Mouse (Mus musculus): ENCODE measurements around the gene Fam53b. TPM values are rescaled to one million over a fixed set of nuclear protein-coding genes. Genes with fewer than 3 reads are reported as not detected.

Gene Fam53b
- total RNA-seq, 2 experiments from 2014 or later = 22.7 to 25.5 TPM

GRCm38 (mm10) chr7:132793467-132793866, 20.2 kb downstream of the Fam53b start:
- intact Hi-C loops (cut with DNase I) = no loop called here

GRCm38 (mm10) chr7:132790447-132791219, 23.1 kb downstream of the Fam53b start:
- DNase-seq = no peak
- intact Hi-C loops (cut with DNase I) = no loop called here

More at GRCm38 (mm10) chr7:132793467-132793866, 20.2 kb downstream of the Fam53b start:
- DNase-seq = no peak

DNA sequence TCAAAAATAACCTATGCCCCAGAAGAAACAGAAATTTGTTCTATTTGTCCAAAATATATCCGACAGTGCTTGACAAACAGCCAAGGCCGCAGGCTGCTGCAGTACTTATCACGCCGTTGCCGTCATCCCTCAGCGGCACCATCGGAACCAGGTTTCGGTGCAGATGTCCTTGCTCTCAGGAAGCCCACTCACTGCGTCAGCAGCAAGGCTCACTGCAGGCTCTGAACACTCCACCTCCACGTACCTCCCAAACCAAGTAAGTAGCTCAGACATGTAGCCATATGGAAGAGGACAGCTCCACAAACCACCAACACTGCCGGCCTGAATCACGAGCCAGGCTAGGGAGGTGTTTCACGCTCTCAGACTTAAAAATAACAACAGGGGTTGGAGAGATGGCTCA, 24.9 kb downstream of the Fam53b start:
- DNase-seq = no peak
- intact Hi-C loops (cut with DNase I) = no loop called here

GRCm38 (mm10) chr7:132787496-132788190, 26.0 kb downstream of the Fam53b start:
- DNase-seq = no peak
- intact Hi-C loops (cut with DNase I) = no loop called here

- intact Hi-C loops (cut with DNase I) = no loop called here
- no peak for DNase-seq
Measured at GRCm38 (mm10) chr7:132787022-132787421, 26.7 kb downstream of the Fam53b start.

DNA sequence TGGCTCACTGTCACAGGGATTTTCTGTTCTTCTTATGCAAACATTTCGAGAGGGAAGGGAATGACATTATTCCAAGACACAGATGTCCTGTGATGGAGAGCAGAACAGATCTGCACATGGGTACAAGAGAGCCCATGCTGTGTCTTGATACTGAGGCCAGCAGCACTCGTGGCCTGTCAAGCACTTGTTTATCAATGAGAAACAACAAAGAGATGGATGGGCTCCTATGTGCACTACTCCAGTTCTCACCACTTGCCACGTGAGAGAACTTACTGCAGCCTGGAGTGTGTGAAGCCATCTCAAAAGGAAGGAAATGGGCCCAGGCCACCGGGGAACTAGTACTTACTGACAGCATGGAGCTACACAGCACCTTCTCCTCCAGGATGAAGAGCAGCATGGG, 27.2 kb downstream of the Fam53b start:
- intact Hi-C loops (cut with DNase I) = no loop called here
- DNase-seq = no peak

DNA sequence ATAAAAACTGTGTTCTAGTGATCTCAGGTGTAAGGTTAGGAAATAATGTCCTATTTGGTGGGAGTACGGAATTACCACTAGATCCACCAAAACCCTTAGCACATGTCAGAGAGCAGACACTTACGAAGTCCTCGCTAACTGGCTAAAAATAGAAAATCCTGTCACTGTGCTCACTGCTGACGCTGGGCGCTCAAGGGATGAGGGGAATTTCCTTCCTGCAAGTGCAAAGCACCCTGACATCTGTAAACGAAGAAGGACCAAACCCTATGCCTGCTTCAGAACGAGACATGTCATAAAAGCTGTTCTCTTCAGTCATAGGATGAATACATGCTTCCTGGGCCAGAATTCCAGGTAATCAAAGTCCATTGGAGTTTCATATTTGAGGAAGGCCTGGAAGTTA, 27.7 kb downstream of the Fam53b start:
- intact Hi-C loops (cut with DNase I) = no loop called here
- no peak for DNase-seq

DNA sequence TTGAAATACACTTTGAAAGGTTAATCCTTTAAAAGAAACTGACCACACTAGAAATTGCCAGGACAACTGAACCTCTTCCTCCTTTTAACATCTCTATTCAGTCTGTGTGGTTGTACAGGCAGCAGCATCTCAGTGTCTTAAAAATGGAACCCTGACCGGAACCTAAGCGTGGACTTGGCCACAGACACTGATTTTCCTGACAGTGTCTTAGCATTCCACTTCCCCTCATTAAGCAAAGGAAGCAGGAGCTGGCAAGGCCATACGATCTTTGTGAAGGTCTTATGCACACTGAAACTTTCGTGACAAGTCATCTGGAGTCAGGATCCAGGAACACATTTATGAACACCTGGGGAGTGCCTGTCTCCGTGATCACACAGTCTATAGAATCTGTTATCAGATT, 29.6 kb downstream of the Fam53b start:
- intact Hi-C loops (cut with DNase I) = no loop called here
- DNase-seq = no peak

- intact Hi-C loops (cut with DNase I) = loop anchor here (2.0 kb wide), 1 partner anchor 19 kb away; no protein-coding TSS in a partner anchor
- no peak for DNase-seq
Measured at GRCm38 (mm10) chr7:132781850-132782249, 31.8 kb downstream of the Fam53b start.

DNA sequence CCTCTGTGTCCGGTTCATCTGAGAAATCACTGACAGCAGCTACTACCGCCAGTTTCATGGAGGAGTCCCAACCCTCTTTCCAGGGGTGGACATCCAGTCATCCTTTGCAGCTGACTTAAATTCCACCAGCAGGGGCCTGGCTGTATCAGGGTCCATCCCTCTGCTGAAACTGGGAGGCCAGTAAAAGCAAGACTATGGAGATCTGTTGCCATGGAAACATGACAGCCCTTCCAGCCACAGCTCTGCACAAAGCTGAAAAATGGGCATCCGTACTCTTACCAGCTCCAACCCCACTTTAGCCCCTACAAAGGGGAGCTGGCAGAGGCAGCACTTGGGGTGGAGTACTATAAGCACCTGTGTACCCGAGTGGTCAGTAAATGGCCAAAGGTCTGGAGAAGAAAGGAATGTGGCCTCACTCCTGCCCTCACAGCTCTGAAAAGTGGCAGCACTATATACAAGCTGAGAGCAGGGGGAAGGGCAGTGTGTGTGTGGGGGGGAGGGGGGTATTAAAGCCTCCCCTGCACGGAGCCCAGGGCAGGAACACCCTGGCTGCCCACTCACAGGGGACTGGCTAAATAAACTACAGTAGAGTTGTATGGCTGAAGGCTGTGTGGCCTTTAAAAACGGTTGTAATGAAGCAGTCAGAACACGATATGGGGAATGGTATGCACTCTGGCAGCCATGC, 32.4 kb downstream of the Fam53b start:
- peak in 1 of 2 experiments; percentile 7 for DNase-seq
- intact Hi-C loops (cut with DNase I) = no loop called here

DNA sequence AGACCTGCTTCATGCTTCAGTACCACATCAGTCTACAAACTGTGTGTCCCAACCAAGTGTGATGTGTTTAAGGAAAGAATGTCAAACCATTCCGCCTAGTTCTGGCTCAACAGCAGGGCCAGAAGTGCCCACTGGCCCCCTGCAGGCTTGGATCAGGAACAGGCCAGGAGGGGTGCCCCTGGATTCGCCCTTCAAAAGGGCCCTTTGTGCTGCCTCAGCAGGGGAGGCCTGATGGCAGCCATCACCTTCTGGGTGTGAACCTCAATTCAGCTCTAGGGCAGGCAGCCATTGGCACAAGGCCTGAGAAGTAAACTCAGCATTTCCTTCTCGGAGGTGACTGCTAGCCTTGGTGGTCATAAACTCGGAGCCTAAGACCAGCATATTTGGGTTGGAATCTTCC, 33.1 kb downstream of the Fam53b start:
- intact Hi-C loops (cut with DNase I) = no loop called here
- peak in 1 of 2 experiments; percentile 26 for DNase-seq

DNA sequence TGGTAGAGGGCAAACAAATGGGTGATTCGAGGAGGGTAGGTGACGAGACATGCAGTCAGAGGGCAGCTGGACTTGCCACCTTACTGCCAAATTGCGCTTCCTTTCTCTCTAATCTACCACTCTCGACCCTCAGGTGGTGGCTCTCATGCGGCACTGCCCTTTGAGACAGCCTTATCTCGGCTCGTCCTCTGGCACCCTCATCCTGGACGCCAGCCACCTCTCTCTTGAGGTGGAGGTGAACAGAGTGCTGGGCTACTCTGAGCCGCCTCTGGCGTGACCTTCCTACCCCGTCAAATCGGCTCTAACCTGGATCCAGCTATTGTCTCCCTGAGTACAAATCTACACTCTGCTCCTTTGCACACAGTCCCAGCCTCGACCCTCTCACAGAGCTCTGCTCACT, 35.1 kb downstream of the Fam53b start:
- DNase-seq = no peak
- intact Hi-C loops (cut with DNase I) = loop anchor here (2.0 to 5.0 kb wide), 3 partner anchors 34 to 119 kb away; partner anchors contain the start of gene Fam53b

DNA sequence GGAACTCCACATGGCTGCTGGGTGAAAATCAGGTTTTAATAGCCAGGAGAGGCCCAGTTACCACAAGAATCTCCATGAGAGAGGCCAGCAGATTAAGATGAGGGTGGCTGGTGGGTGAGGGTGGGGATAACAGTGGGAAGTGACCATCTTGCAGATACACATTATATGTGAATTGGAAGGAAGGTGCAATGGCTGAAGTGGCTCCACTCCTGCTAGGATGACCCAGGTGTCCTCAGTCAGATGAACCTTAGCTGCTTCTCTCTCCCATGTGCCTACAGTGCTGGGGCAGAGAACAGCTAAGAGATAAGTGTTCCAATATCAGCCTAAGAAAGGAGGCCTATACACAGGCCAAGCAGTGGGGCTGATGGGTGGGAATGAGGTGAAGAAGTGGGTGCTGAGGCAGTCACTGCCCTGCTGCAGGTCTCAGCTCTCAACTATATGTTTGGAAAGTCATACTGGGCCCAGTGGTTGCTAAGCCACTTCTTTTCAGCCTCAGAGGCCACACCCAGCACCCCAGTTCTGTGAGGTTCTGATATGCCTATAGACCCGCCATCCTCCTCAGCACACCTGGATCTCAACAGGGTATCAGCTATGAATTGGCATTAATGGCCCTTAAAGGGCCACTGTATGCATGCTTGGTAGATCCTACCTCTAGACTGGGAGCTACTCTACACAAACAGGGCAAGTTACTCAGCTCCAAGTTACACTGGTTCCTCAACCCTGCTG, 35.8 kb downstream of the Fam53b start:
- intact Hi-C loops (cut with DNase I) = loop anchor here (2.0 to 5.0 kb wide), 3 partner anchors 34 to 119 kb away; partner anchors contain the start of gene Fam53b
- DNase-seq = no peak

- DNase-seq = no peak
- intact Hi-C loops (cut with DNase I) = loop anchor here (5.0 kb wide), 2 partner anchors 35 to 120 kb away; partner anchors contain the start of gene Fam53b
Measured at GRCm38 (mm10) chr7:132777117-132777516, 36.6 kb downstream of the Fam53b start.

DNA sequence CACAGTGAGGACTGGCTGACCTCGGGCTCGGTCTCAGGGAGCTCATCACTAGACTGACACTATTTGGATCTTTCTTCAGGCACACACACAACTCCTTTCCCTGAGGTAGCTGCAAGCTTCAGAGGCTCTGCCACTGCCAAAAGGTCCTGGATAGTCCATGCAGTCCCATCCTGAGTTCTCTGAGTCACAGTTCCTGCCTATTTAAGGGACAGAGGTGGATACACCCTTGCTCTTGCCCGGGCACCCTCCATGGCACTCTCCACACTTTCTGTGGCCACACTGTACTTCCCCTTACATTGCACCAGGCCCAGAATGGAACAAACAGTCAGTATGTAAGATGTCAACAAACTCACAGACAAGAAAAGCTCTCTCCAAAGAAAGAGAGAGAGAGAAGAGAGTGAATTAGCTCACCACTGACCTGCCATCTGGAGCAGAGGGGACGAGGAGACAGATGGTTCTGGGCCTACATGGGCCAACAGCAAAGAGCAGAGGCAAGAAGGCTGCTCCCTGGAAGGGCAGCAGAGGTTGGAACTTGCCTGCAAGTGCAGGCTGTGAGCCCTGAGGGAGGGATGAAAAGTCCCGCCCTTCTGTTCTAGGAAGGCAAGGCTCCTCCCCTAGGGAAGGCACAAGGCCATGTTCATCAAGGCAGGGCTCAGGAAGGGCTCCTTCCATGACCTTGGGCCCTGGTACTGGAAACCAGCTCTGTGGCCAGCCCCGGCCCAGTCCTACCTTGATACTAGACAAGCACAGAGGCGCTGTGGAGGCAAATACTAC, 37.2 kb downstream of the Fam53b start:
- DNase-seq = no peak
- intact Hi-C loops (cut with DNase I) = loop anchor here (5.0 kb wide), 2 partner anchors 36 to 121 kb away; partner anchors contain the start of gene Fam53b

GRCm38 (mm10) chr7:132775922-132776321, 37.8 kb downstream of the Fam53b start:
- no peak for DNase-seq
- intact Hi-C loops (cut with DNase I) = loop anchor here (5.0 kb wide), 2 partner anchors 36 to 121 kb away; partner anchors contain the start of gene Fam53b

DNA sequence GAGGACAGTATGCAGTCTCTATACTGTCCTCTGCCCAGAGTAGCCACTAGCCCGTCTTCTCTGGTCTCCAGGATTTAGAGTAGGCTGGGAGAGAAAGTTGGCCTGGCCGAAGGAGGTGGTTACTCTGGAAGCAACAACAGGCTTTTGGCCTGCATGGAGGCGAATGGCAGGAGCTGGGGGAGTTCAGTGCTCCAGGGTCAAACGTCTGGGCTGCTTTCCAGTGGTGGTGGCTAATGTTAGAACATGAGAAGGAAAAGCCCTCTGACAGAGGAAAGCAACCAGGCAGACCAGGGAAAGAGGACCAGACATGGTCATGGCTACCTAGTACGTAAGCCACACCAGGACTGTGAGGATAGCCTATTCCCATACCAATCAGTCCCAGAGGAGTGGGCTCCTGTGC, 38.4 kb downstream of the Fam53b start:
- peak; percentile 74 for DNase-seq
- intact Hi-C loops (cut with DNase I) = loop anchor here (5.0 kb wide), 2 partner anchors 37 to 122 kb away; partner anchors contain the start of gene Fam53b

DNA sequence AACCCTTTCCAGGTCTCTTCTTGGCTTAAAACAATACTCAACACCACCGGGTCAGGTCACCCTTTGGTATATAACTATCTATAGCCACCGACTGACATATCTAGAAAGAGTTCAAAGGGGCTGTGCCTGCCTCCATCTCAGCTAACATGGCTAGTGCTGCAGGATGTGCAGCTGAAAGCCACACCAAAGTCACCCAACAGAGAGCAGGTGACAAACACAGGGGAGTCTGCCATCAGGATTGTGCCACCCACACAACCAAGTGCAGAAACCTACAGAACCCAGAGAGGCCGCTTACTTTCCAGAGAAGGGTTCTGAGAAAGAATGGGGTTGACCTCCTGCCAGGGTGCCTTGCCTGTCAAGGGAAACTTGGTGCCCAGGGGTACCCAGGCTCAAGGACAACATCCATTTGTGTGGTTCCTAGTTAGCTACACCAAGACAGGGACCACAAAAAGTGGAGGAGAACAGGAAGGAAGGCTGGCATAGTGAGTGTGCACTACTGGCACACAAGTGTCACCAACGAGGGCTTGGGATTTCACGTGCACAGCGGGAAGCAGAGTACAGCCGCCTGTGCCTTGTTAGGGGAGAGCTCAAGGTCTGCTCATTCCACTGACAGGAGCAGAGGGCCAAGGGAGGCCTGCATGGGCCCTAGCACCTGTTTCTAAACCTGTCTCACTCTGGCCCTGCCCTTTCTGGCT, 40.5 kb downstream of the Fam53b start:
- intact Hi-C loops (cut with DNase I) = no loop called here
- no peak for DNase-seq

DNA sequence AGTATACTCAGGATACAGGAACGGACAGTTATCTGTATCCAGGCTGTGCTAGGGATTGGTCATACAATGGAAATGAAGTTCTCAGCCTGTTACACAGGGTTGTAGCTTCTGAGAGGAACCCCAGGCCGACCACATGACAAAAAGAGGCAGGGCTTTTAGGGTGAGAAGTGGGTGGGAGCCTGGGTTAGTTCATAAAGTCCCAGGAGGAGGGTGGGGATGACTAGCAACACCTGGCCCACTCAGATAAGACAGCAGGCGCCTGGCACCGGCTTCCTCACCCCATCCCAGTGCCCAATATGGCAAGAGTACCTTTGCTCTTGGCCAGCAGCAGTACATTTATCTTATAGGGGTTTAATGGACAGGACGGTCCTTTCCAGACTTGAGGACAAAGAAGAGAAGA, 41.2 kb downstream of the Fam53b start:
- DNase-seq = no peak
- intact Hi-C loops (cut with DNase I) = no loop called here

Measured in heart, postnatal 36 days (tissue).